Mouse (Mus musculus) midbrain, postnatal 0 days (tissue): ENCODE data around the gene Nup50. TPM values are rescaled to one million over a fixed set of nuclear protein-coding genes. Genes with fewer than 3 reads are reported as not detected.

Experiments
- ATAC-seq: fragments of 200-750 bp; cut with Nextera tagmentation; 2 replicates; pipeline ENCODE4 v1.8.0; 2017; ENCODE audit warnings: moderate number of reproducible peaks, mild to moderate bottlenecking, moderate TSS enrichment, moderate library complexity; ENCODE audit not compliant: low FRiP score
- DNase-seq: peaks from one replicate; pipeline ENCODE4 v3.0.0-alpha.2; 2015; ENCODE audit warnings: low spot score
- H3K27ac ChIP-seq: fragments of 300-500 bp; sonication (generic); 2 replicates; pipeline ENCODE4 v1.5.1; 2014; ENCODE audit warnings: low read depth, mild to moderate bottlenecking, low read length, mixed read lengths
- H3K27me3 ChIP-seq: fragments of 300-500 bp; sonication (generic); 2 replicates; pipeline ENCODE4 v1.6.1; 2014; ENCODE audit warnings: low read length, control low read depth, mixed read lengths; ENCODE audit not compliant: insufficient read depth
- H3K36me3 ChIP-seq: fragments of 300-500 bp; sonication (generic); 2 replicates; pipeline ENCODE4 v1.6.1; 2014; ENCODE audit warnings: low read length, control low read depth, mixed read lengths; ENCODE audit not compliant: insufficient read depth
- H3K4me1 ChIP-seq: fragments of 300-500 bp; sonication (generic); 2 replicates; pipeline ENCODE4 v1.6.1; 2014; ENCODE audit warnings: mild to moderate bottlenecking, control low read depth, antibody characterized with exemption, low read length, mixed read lengths; ENCODE audit not compliant: insufficient read depth
- H3K4me2 ChIP-seq: fragments of 300-500 bp; sonication (generic); 2 replicates; pipeline ENCODE4 v1.6.1; 2014; ENCODE audit warnings: low read depth, mild to moderate bottlenecking, low read length, mixed read lengths; ENCODE audit not compliant: poor library complexity, severe bottlenecking
- H3K4me3 ChIP-seq: fragments of 300-500 bp; sonication (generic); 2 replicates; pipeline ENCODE4 v1.5.1; 2014; ENCODE audit warnings: low read depth, mild to moderate bottlenecking, low read length, moderate library complexity
- H3K9ac ChIP-seq: fragments of 300-500 bp; sonication (generic); replicated peaks from 2 replicates; pipeline ENCODE4 v1.6.1; 2014; ENCODE audit warnings: mild to moderate bottlenecking, low read length, moderate library complexity, mixed read lengths; ENCODE audit not compliant: poor library complexity, severe bottlenecking
- H3K9me3 ChIP-seq: fragments of 300-500 bp; sonication (generic); 2 replicates; pipeline ENCODE4 v1.6.1; 2016; ENCODE audit warnings: low read length, control low read depth
- CTCF ChIP-seq: IDR thresholded peaks from 2 replicates; pipeline ENCODE4 v1.5.1; 2016; ENCODE audit warnings: antibody characterized with exemption, mild to moderate bottlenecking
- WGBS: fragments of 180-500 bp; shearing (Covaris S2); extraction: QIAGEN DNeasy Blood & Tissue Kit; methylation state at CpG from one replicate; pipeline ENCODE4 v1.1.7; 2014; 5-methylcytosine and 5-hydroxymethylcytosine counted together
- microRNA-seq: library from miRNA; unstranded; fragments of <30 nt; microRNA quantifications from one replicate; pipeline ENCODE4, GENCODE M21; 2016; ENCODE audit warnings: borderline number of aligned reads
- polyA plus RNA-seq: library from polyadenylated mRNA; unstranded; fragments of >200 nt; fragmentation: Nextera tagmentation; extraction: Ambion mirVana; gene quantifications from 2 replicates; pipeline ENCODE4 v1.2.1, GENCODE M21; 2015
- total RNA-seq: library from RNA; depleted of rRNA; stranded (reverse); fragments of >200 nt; gene quantifications from 2 replicates; pipeline ENCODE4 v1.2.3, GENCODE M21; 2014; rRNA removed

Nup50 gene
- total and polyA plus RNA-seq, 2 experiments from 2014 or later: 16.2 to 20.7 TPM

- H3K4me1 ChIP-seq: peaks cover 15% of the 10 kb centered on the region
- DNase-seq (peak; percentile 30), ATAC-seq (no peak)
- no peaks in the 10 kb centered on the region for H3K27me3 ChIP-seq
- no peak for TF ChIP-seq CTCF
- H3K9ac ChIP-seq: no peak overlapping the region
- no peak overlapping the region for H3K4me3 ChIP-seq
- H3K36me3 ChIP-seq: no peaks in the 10 kb centered on the region
- no peak overlapping the region for H3K27ac ChIP-seq
- WGBS: 16% methylated on average over 7 of the region's 7 CpGs
- no peaks in the 10 kb centered on the region for H3K9me3 ChIP-seq
- H3K4me2 ChIP-seq: no peak overlapping the region
Measured at GRCm38 (mm10) chr15:84989771-84990170, 66.6 kb downstream of the Nup50 start.

Small RNA genes within 50 kb of the gene (microRNA-seq; reads per million reads assigned to microRNA genes)
- gene Mir1249: 93.1 reads per million, percentile 43 among the genes with 10 or more reads in this experiment

Other genes starting within 250 kb of the Nup50 start
- 0.44 and 0.61 TPM in 2 replicates for gene Arhgap8, start 203.4 kb upstream of the Nup50 start, total RNA-seq
- 0.33 and 0.53 TPM in 2 replicates for gene Arhgap8, start 203.4 kb upstream of the Nup50 start, polyA plus RNA-seq
- gene Phf21b, start 67.4 kb upstream of the Nup50 start, total RNA-seq: 11.7 and 14.2 TPM in 2 replicates
- 1.1 and 1.4 TPM in 2 replicates for gene Phf21b, start 67.4 kb upstream of the Nup50 start, polyA plus RNA-seq
- 0.66 and 1.4 TPM in 2 replicates for gene Gm29666, start 3.4 kb upstream of the Nup50 start, total RNA-seq
- gene Gm29666, start 3.4 kb upstream of the Nup50 start, polyA plus RNA-seq: 0.56 and 0.67 TPM in 2 replicates
- gene 5031439G07Rik, start 65.1 kb downstream of the Nup50 start, total RNA-seq: 127 and 131 TPM in 2 replicates
- gene 5031439G07Rik, start 65.1 kb downstream of the Nup50 start, polyA plus RNA-seq: 22.2 and 23.4 TPM in 2 replicates
- 0.28 and 0.66 TPM in 2 replicates for gene Upk3a, start 93.7 kb downstream of the Nup50 start, total RNA-seq
- gene Upk3a, start 93.7 kb downstream of the Nup50 start, polyA plus RNA-seq: 3.0 and 3.6 TPM in 2 replicates
- gene Fam118a, start 105.5 kb downstream of the Nup50 start, total RNA-seq: 18.0 and 21.0 TPM in 2 replicates
- 29.5 TPM in 2 replicates for gene Fam118a, start 105.5 kb downstream of the Nup50 start, polyA plus RNA-seq
- 0.60 and 0.66 TPM in 2 replicates for gene Smc1b, start 208.6 kb downstream of the Nup50 start, total RNA-seq
- 0.18 and 0.39 TPM in 2 replicates for gene Smc1b, start 208.6 kb downstream of the Nup50 start, polyA plus RNA-seq
- 0.77 TPM in 1 of 2 replicates, not detected in the other for gene Ribc2, start 208.7 kb downstream of the Nup50 start, total RNA-seq
- 0.80 and 0.93 TPM in 2 replicates for gene Ribc2, start 208.7 kb downstream of the Nup50 start, polyA plus RNA-seq